Mouse (Mus musculus): ENCODE results near the gene Anapc2. TPM values are rescaled to one million over a fixed set of nuclear protein-coding genes. Genes with fewer than 3 reads are reported as not detected.

Anapc2 gene
- polyA plus RNA-seq (2015; fragmentation: Nextera tagmentation; extraction: Ambion mirVana), result 141 and 144 TPM in 2 replicates

GRCm38 (mm10) chr2:25271827-25272511 lies at the start of gene Anapc2, which contains the start of gene Ssna1:
Gene Anapc2, plus strand, starts transcription at chr2:25272478.
Gene Ssna1, minus strand, starts transcription at chr2:25272438.
- under 1% methylated on average over 55 of the region's 55 CpGs for WGBS
- H3K9me3 ChIP-seq (replicated peaks; ENCODE audit: control insufficient read depth, low read length, poor library complexity, severe bottlenecking), result no peaks in the 10 kb centered on the region
- peak; percentile 94 for ATAC-seq
- peak within 1 kb of the TSS; percentile 73 for H3K27ac ChIP-seq (ENCODE audit: low read length)
- no peaks in the 10 kb centered on the region for H3K27me3 ChIP-seq (ENCODE audit: control insufficient read depth, insufficient read depth, low read depth, low read length)
- peak within 1 kb of the TSS; percentile 99 for H3K4me2 ChIP-seq (ENCODE audit: low read length)
- peaks cover 22% of the 10 kb centered on the region for H3K36me3 ChIP-seq (ENCODE audit: control insufficient read depth, insufficient read depth, low read length)
- peaks cover 34% of the 10 kb centered on the region for H3K4me1 ChIP-seq (ENCODE audit: control insufficient read depth, insufficient read depth, low read length)
- peak within 1 kb of the TSS; percentile 94 for H3K9ac ChIP-seq (ENCODE audit: low read depth, low read length)
- peak within 1 kb of the TSS; percentile 89 for H3K4me3 ChIP-seq (ENCODE audit: low read depth, low read length)

- Histone ChIP-seq H3K36me3 (ENCODE audit: control insufficient read depth, insufficient read depth, low read length) (no peaks in the 10 kb centered on the region), H3K27ac (ENCODE audit: low read length) (peak overlapping the region; percentile 88), H3K9me3 (replicated peaks; ENCODE audit: control insufficient read depth, low read length, poor library complexity, severe bottlenecking) (no peaks in the 10 kb centered on the region), H3K9ac (ENCODE audit: low read depth, low read length) (peak overlapping the region; percentile 86), H3K4me1 (ENCODE audit: control insufficient read depth, insufficient read depth, low read length) (peaks cover 14% of the 10 kb centered on the region), H3K27me3 (ENCODE audit: control insufficient read depth, insufficient read depth, low read depth, low read length) (no peaks in the 10 kb centered on the region), H3K4me2 (ENCODE audit: low read length) (peak overlapping the region; percentile 97), H3K4me3 (ENCODE audit: low read depth, low read length) (peak overlapping the region; percentile 84)
- ATAC-seq, result peak; percentile 32
- WGBS, result 2% methylated on average over 51 of the region's 53 CpGs
Observed at GRCm38 (mm10) chr2:25223681-25224491, 48.4 kb upstream of the Anapc2 start.

- H3K36me3 ChIP-seq (ENCODE audit: control insufficient read depth, insufficient read depth, low read length), result no peaks in the 10 kb centered on the region
- no peaks in the 10 kb centered on the region for H3K27me3 ChIP-seq (ENCODE audit: control insufficient read depth, insufficient read depth, low read depth, low read length)
- H3K27ac ChIP-seq (ENCODE audit: low read length), result peak within 1 kb of the TSS; percentile 97
- H3K4me3 ChIP-seq (ENCODE audit: low read depth, low read length), result peak within 1 kb of the TSS; percentile 84
- 0% methylated on average over 17 of the region's 17 CpGs for WGBS
- H3K4me2 ChIP-seq (ENCODE audit: low read length), result peak within 1 kb of the TSS; percentile 97
- H3K4me1 ChIP-seq (ENCODE audit: control insufficient read depth, insufficient read depth, low read length), result peaks cover 15% of the 10 kb centered on the region
- H3K9ac ChIP-seq (ENCODE audit: low read depth, low read length), result peak within 1 kb of the TSS; percentile 86
- ATAC-seq, result no peak
- H3K9me3 ChIP-seq (replicated peaks; ENCODE audit: control insufficient read depth, low read length, poor library complexity, severe bottlenecking), result no peaks in the 10 kb centered on the region
Observed at GRCm38 (mm10) chr2:25224492-25224765, 47.8 kb upstream of the Anapc2 start, which contains the start of gene Tubb4b. Gene Tubb4b, minus strand, starts transcription at chr2:25224702.

- no peaks in the 10 kb centered on the region for H3K9me3 ChIP-seq (replicated peaks; ENCODE audit: control insufficient read depth, low read length, poor library complexity, severe bottlenecking)
- H3K4me3 ChIP-seq (ENCODE audit: low read depth, low read length), result peak overlapping the region; percentile 50
- H3K4me1 ChIP-seq (ENCODE audit: control insufficient read depth, insufficient read depth, low read length), result peaks cover 15% of the 10 kb centered on the region
- WGBS, result 2% methylated on average over 40 of the region's 41 CpGs
- peak; percentile 98 for ATAC-seq
- peak overlapping the region; percentile 58 for H3K4me2 ChIP-seq (ENCODE audit: low read length)
- peak overlapping the region; percentile 73 for H3K9ac ChIP-seq (ENCODE audit: low read depth, low read length)
- peak overlapping the region; percentile 97 for H3K27ac ChIP-seq (ENCODE audit: low read length)
- H3K27me3 ChIP-seq (ENCODE audit: control insufficient read depth, insufficient read depth, low read depth, low read length), result no peaks in the 10 kb centered on the region
- no peaks in the 10 kb centered on the region for H3K36me3 ChIP-seq (ENCODE audit: control insufficient read depth, insufficient read depth, low read length)
Observed at GRCm38 (mm10) chr2:25224766-25225752, 47.2 kb upstream of the Anapc2 start.

GRCm38 (mm10) chr2:25225811-25226379 lies 46.4 kb upstream of the Anapc2 start:
- ATAC-seq, result no peak
- Histone ChIP-seq H3K36me3 (ENCODE audit: control insufficient read depth, insufficient read depth, low read length) (no peaks in the 10 kb centered on the region), H3K27me3 (ENCODE audit: control insufficient read depth, insufficient read depth, low read depth, low read length) (no peaks in the 10 kb centered on the region), H3K9ac (ENCODE audit: low read depth, low read length) (no peak overlapping the region), H3K4me2 (ENCODE audit: low read length) (peak overlapping the region; percentile 58), H3K4me3 (ENCODE audit: low read depth, low read length) (no peak overlapping the region), H3K27ac (ENCODE audit: low read length) (peak overlapping the region; percentile 97), H3K4me1 (ENCODE audit: control insufficient read depth, insufficient read depth, low read length) (peaks cover 15% of the 10 kb centered on the region), H3K9me3 (replicated peaks; ENCODE audit: control insufficient read depth, low read length, poor library complexity, severe bottlenecking) (no peaks in the 10 kb centered on the region)
- 76% methylated on average over 8 of the region's 8 CpGs for WGBS

GRCm38 (mm10) chr2:25226864-25227263 lies 45.4 kb upstream of the Anapc2 start:
- WGBS, result 90% methylated on average over 5 of the region's 5 CpGs
- H3K36me3 ChIP-seq (ENCODE audit: control insufficient read depth, insufficient read depth, low read length), result no peaks in the 10 kb centered on the region
- H3K4me1 ChIP-seq (ENCODE audit: control insufficient read depth, insufficient read depth, low read length), result peaks cover 15% of the 10 kb centered on the region

GRCm38 (mm10) chr2:25227406-25227805 lies 44.9 kb upstream of the Anapc2 start:
- H3K27ac ChIP-seq (ENCODE audit: low read length), result no peak overlapping the region
- ATAC-seq, result no peak
- H3K9ac ChIP-seq (ENCODE audit: low read depth, low read length), result no peak overlapping the region
- WGBS, result 90% methylated on average over 4 of the region's 4 CpGs
- no peaks in the 10 kb centered on the region; the same call in 1 of the 2 replicates for H3K27me3 ChIP-seq (ENCODE audit: control insufficient read depth, insufficient read depth, low read depth, low read length)
- H3K4me1 ChIP-seq (ENCODE audit: control insufficient read depth, insufficient read depth, low read length), result peaks cover 15% of the 10 kb centered on the region
- H3K4me2 ChIP-seq (ENCODE audit: low read length), result no peak overlapping the region
- H3K9me3 ChIP-seq (replicated peaks; ENCODE audit: control insufficient read depth, low read length, poor library complexity, severe bottlenecking), result no peaks in the 10 kb centered on the region
- H3K4me3 ChIP-seq (ENCODE audit: low read depth, low read length), result no peak overlapping the region
- H3K36me3 ChIP-seq (ENCODE audit: control insufficient read depth, insufficient read depth, low read length), result no peaks in the 10 kb centered on the region

More at GRCm38 (mm10) chr2:25226864-25227263, 45.4 kb upstream of the Anapc2 start:
- Histone ChIP-seq H3K4me3 (ENCODE audit: low read depth, low read length) (no peak overlapping the region), H3K27me3 (ENCODE audit: control insufficient read depth, insufficient read depth, low read depth, low read length) (no peaks in the 10 kb centered on the region; the same call in 1 of the 2 replicates), H3K9ac (ENCODE audit: low read depth, low read length) (no peak overlapping the region), H3K27ac (ENCODE audit: low read length) (no peak overlapping the region), H3K9me3 (replicated peaks; ENCODE audit: control insufficient read depth, low read length, poor library complexity, severe bottlenecking) (no peaks in the 10 kb centered on the region), H3K4me2 (ENCODE audit: low read length) (no peak overlapping the region)
- no peak for ATAC-seq

GRCm38 (mm10) chr2:25228431-25228889 lies 43.8 kb upstream of the Anapc2 start:
- no peak for ATAC-seq
- Histone ChIP-seq H3K36me3 (ENCODE audit: control insufficient read depth, insufficient read depth, low read length) (no peaks in the 10 kb centered on the region), H3K4me2 (ENCODE audit: low read length) (peak overlapping the region; percentile 25), H3K4me1 (ENCODE audit: control insufficient read depth, insufficient read depth, low read length) (peaks cover 12% of the 10 kb centered on the region), H3K27ac (ENCODE audit: low read length) (peak overlapping the region; percentile 2; the same call in 1 of the 2 replicates), H3K27me3 (ENCODE audit: control insufficient read depth, insufficient read depth, low read depth, low read length) (no peaks in the 10 kb centered on the region; the same call in 1 of the 2 replicates), H3K9me3 (replicated peaks; ENCODE audit: control insufficient read depth, low read length, poor library complexity, severe bottlenecking) (no peaks in the 10 kb centered on the region), H3K9ac (ENCODE audit: low read depth, low read length) (no peak overlapping the region), H3K4me3 (ENCODE audit: low read depth, low read length) (peak overlapping the region; percentile 3; the same call in 1 of the 2 replicates)
- 1% methylated on average over 7 of the region's 7 CpGs for WGBS

Measured in midbrain, embryonic 16.5 days (tissue).